Comparison of ENCODE assay signal across 21 mouse cellular contexts in the genomic region with DNA sequence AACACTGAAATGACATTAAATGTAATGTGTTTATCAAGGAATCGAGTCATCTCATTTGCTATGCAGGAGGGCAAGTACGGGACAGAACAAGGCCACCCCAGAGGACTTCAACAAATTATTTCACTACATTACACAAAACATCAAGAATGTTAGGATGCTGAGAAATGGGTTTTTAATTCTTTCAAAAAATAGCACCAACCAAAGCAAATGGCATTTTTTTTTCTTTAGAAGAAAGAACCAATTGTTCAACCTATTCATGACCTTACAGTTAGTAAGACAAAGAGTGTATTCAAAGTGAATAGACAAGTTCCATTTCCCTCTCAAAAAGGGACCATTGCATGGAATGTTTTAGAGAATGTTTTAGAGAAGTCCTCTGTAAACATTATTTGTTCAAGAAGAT.
"Had no signal": no experiment of that assay in that cellular context is flagged by ENCODE, and none has a peak within 500 bp of the region (broad histone marks: within the 10 kb centered on the region; RNA-seq: fewer than 3 reads in every experiment).

No protein-coding gene starts in this region.

- H3K4me1 ChIP-seq: limb, embryonic 10.5 days; liver, embryonic 12.5 days; liver, embryonic 15.5 days; lung, embryonic 15.5 days; megakaryocyte, embryonic 14.5 days; neural tube, embryonic 12.5 days had no signal

- H3K36me3 ChIP-seq: kidney, embryonic 15.5 days; limb, embryonic 10.5 days; limb, embryonic 13.5 days; liver, embryonic 12.5 days; liver, embryonic 15.5 days; lung, embryonic 15.5 days; neural tube, embryonic 12.5 days had no signal

- H3K9ac ChIP-seq: kidney, embryonic 15.5 days; limb, embryonic 13.5 days; liver, embryonic 12.5 days; liver, embryonic 15.5 days; lung, embryonic 15.5 days; neural tube, embryonic 12.5 days had no signal

- H3K27ac ChIP-seq: kidney, embryonic 15.5 days; limb, embryonic 10.5 days; limb, embryonic 13.5 days; liver, embryonic 12.5 days; liver, embryonic 15.5 days; lung, embryonic 15.5 days; neural tube, embryonic 12.5 days had no signal

- H3K4me2 ChIP-seq: kidney, embryonic 15.5 days; limb, embryonic 13.5 days; liver, embryonic 12.5 days; liver, embryonic 15.5 days; lung, embryonic 15.5 days; midbrain, embryonic 11.5 days; neural tube, embryonic 12.5 days had no signal

- DNase-seq: kidney, adult 8-10 months; kidney, postnatal 10 days; kidney, postnatal 36 days; liver; lung, adult 18-20 months; lung, postnatal 10 days; lung, postnatal 36 days; midbrain, embryonic 14.5 days; retina, postnatal 1 day; right cerebral cortex, postnatal 25 days; thymus, adult 18-20 months; thymus, postnatal 36 days had no signal

- H3K27me3 ChIP-seq: kidney, embryonic 15.5 days; limb, embryonic 13.5 days; liver, embryonic 12.5 days; liver, embryonic 15.5 days; lung, embryonic 15.5 days; megakaryocyte, embryonic 14.5 days; neural tube, embryonic 12.5 days had no signal

- ATAC-seq: liver, embryonic 12.5 days had no signal

- H3K4me3 ChIP-seq: kidney, embryonic 15.5 days; limb, embryonic 10.5 days; limb, embryonic 13.5 days; liver, embryonic 12.5 days; liver, embryonic 15.5 days; lung, embryonic 15.5 days; megakaryocyte, embryonic 14.5 days; neural tube, embryonic 12.5 days had no signal

- H3K9me3 ChIP-seq: kidney, embryonic 15.5 days; limb, embryonic 10.5 days; limb, embryonic 13.5 days; liver, embryonic 12.5 days; liver, embryonic 15.5 days; lung, embryonic 15.5 days; megakaryocyte, embryonic 14.5 days; neural tube, embryonic 12.5 days had no signal
